Mouse (Mus musculus): ENCODE measurements around the gene 4930513O06Rik. TPM values are rescaled to one million over a fixed set of nuclear protein-coding genes. Genes with fewer than 3 reads are reported as not detected.
A peak's percentile ranks its signal among the peaks of the same experiment; 100 is the strongest.

Gene 4930513O06Rik
- total and polyA plus RNA-seq, 2 experiments from 2014 or later, result not detected

DNA sequence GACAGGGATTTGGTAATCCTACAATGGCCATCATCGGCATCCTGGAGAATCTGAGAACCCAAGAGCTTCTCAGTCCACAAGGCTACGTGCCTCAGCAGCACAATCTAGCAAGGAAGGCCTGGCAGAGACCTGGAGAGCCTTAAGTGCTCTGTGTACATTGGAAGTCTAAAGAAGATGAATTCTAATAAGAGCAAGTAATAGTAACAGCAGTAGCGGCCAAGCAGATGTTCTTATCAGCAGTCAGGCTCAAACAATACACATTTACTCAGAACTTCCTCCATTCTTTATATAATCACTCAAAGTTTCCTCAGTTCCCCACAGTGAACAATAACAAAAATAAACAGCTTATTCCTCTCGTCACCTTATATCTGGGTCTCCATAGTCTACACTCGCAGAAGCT, 22.0 kb upstream of the 4930513O06Rik start:
- ATAC-seq (ENCODE audit: low FRiP score), result no peak
- no peak overlapping the region for H3K4me3 ChIP-seq (ENCODE audit: low read depth, low read length)
- H3K27me3 ChIP-seq (ENCODE audit: insufficient read depth, low read length), result no peaks in the 10 kb centered on the region
- DNase-seq (ENCODE audit: low spot score), result no peak
- no peaks in the 10 kb centered on the region for H3K4me1 ChIP-seq (ENCODE audit: insufficient read depth, low read length)
- no peak for TF ChIP-seq CTCF (IDR thresholded peaks at IDR 0.05)
- H3K4me2 ChIP-seq (ENCODE audit: low read depth, low read length, poor library complexity, severe bottlenecking), result no peak overlapping the region
- WGBS, result 84% methylated on average over 5 of the region's 5 CpGs
- H3K36me3 ChIP-seq (ENCODE audit: insufficient read depth, low read length), result no peaks in the 10 kb centered on the region
- no peaks in the 10 kb centered on the region for H3K9me3 ChIP-seq (ENCODE audit: low read length)
- no peak overlapping the region for H3K9ac ChIP-seq (replicated peaks; ENCODE audit: low read length, poor library complexity, severe bottlenecking)
- H3K27ac ChIP-seq (ENCODE audit: low read depth, low read length), result no peak overlapping the region

DNA sequence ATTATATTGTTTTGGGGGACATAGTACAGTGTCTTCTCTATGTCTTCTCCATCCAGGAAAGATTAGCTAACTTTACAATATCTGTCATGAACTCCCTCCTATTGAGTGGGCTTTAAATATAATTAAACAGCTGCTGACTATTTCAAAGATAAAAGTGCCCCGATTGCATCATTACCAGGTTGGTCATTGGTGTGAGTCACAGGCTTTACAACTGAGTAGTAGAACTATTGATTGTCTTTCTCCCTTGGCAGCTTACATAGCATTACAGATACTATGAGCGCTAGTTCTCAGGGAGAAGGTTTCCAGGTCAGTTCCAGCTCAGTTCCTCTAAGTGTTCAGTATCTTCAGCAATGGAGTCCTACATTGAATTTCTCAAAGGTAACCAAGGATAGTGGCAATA, 7.5 kb upstream of the 4930513O06Rik start:
- Histone ChIP-seq H3K36me3 (ENCODE audit: insufficient read depth, low read length) (no peaks in the 10 kb centered on the region), H3K4me1 (ENCODE audit: insufficient read depth, low read length) (no peaks in the 10 kb centered on the region), H3K9ac (replicated peaks; ENCODE audit: low read length, poor library complexity, severe bottlenecking) (no peak overlapping the region), H3K27ac (ENCODE audit: low read depth, low read length) (no peak overlapping the region), H3K4me3 (ENCODE audit: low read depth, low read length) (no peak overlapping the region), H3K4me2 (ENCODE audit: low read depth, low read length, poor library complexity, severe bottlenecking) (no peak overlapping the region), H3K27me3 (ENCODE audit: insufficient read depth, low read length) (no peaks in the 10 kb centered on the region), H3K9me3 (ENCODE audit: low read length) (no peaks in the 10 kb centered on the region)
- DNase-seq (ENCODE audit: low spot score), result no peak
- ATAC-seq (ENCODE audit: low FRiP score), result no peak
- no peak for TF ChIP-seq CTCF (IDR thresholded peaks at IDR 0.05)
- 97% methylated on average over 2 of the region's 2 CpGs for WGBS

DNA sequence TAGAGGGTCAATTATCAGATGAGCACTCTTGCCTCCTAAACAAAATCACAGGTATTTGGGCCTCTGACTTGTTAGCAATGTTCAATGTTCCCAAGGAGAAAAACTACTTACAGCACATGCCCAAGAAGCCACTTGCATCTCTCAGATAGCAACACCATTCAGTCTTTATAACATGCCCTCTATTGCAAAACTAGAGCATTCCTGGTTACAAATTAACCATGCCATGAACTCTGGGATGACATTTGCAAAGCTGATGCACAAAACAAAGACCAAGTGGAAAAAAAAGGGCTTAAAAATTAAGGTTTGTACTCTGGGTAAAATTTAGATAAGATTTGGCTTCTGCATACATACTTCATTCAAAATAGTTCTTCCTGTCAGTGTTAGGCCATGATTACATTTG, 966 bp upstream of the 4930513O06Rik start, which contains the start of gene Serpina7:
TSS of gene Serpina7 (minus strand) at position 160 of the 400 bp plus-strand sequence.
- Histone ChIP-seq H3K36me3 (ENCODE audit: insufficient read depth, low read length) (no peaks in the 10 kb centered on the region), H3K27me3 (ENCODE audit: insufficient read depth, low read length) (no peaks in the 10 kb centered on the region), H3K9ac (replicated peaks; ENCODE audit: low read length, poor library complexity, severe bottlenecking) (no peak within 1 kb of the TSS), H3K4me1 (ENCODE audit: insufficient read depth, low read length) (no peaks in the 10 kb centered on the region), H3K4me2 (ENCODE audit: low read depth, low read length, poor library complexity, severe bottlenecking) (no peak within 1 kb of the TSS), H3K9me3 (ENCODE audit: low read length) (no peaks in the 10 kb centered on the region), H3K27ac (ENCODE audit: low read depth, low read length) (no peak within 1 kb of the TSS), H3K4me3 (ENCODE audit: low read depth, low read length) (no peak within 1 kb of the TSS)
- ATAC-seq (ENCODE audit: low FRiP score) (no peak), DNase-seq (ENCODE audit: low spot score) (no peak)
- no peak for TF ChIP-seq CTCF (IDR thresholded peaks at IDR 0.05)

DNA sequence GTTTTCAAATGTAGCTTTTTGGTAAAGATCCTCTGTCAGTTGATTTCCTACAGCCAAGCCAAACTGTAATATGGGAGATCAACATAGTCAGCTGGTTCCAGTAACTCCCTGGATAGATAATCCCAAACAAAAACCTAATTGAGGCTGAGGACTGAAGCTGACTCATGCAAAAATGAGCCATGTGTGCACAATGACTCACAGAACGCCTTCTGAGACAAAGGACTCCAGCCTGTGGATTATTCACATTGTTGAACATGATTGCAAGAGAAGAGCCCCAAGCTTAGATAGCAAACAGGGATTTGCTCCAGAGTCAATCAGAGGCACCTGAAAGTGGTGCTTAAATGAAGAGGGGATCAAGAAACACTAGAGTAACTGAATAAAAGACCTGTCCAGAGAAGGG, 11.2 kb downstream of the 4930513O06Rik start:
- DNase-seq (ENCODE audit: low spot score) (no peak), ATAC-seq (ENCODE audit: low FRiP score) (no peak)
- TF ChIP-seq CTCF (IDR thresholded peaks at IDR 0.05), result no peak
- Histone ChIP-seq H3K27ac (ENCODE audit: low read depth, low read length) (no peak overlapping the region), H3K27me3 (ENCODE audit: insufficient read depth, low read length) (no peaks in the 10 kb centered on the region), H3K9ac (replicated peaks; ENCODE audit: low read length, poor library complexity, severe bottlenecking) (no peak overlapping the region), H3K36me3 (ENCODE audit: insufficient read depth, low read length) (no peaks in the 10 kb centered on the region), H3K4me3 (ENCODE audit: low read depth, low read length) (no peak overlapping the region), H3K4me2 (ENCODE audit: low read depth, low read length, poor library complexity, severe bottlenecking) (no peak overlapping the region), H3K9me3 (ENCODE audit: low read length) (no peaks in the 10 kb centered on the region), H3K4me1 (ENCODE audit: insufficient read depth, low read length) (no peaks in the 10 kb centered on the region)
- 58% methylated on average over 1 of the region's 1 CpGs for WGBS

DNA sequence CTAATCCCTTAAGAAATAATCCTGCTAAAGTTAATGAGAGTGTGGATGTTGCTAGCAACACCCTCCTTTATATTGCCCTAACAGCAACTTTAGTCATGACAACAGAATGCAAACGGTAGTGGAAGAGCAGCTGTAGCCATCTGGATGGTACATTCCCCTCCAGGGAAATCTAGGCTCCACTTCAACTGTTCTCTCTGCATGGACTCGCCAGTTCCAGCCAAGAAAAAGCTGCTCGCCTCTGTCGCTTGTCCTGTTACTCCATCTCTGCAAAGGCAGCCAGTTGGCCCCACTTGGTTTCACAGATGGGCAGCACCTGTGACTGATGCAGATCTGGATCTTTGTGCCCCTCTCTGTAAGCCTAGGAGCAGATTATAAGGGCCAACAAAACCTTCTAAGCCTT, 48.0 kb downstream of the 4930513O06Rik start:
- H3K4me2 ChIP-seq (ENCODE audit: low read depth, low read length, poor library complexity, severe bottlenecking), result no peak overlapping the region
- no peak for ATAC-seq (ENCODE audit: low FRiP score)
- no peak overlapping the region for H3K4me3 ChIP-seq (ENCODE audit: low read depth, low read length)
- no peak overlapping the region for H3K27ac ChIP-seq (ENCODE audit: low read depth, low read length)
- WGBS, result 51% methylated on average over 4 of the region's 4 CpGs
- no peaks in the 10 kb centered on the region for H3K4me1 ChIP-seq (ENCODE audit: insufficient read depth, low read length)
- H3K9me3 ChIP-seq (ENCODE audit: low read length), result no peaks in the 10 kb centered on the region
- TF ChIP-seq CTCF (IDR thresholded peaks at IDR 0.05), result no peak
- DNase-seq (ENCODE audit: low spot score), result peak; percentile 44
- H3K36me3 ChIP-seq (ENCODE audit: insufficient read depth, low read length), result no peaks in the 10 kb centered on the region
- H3K27me3 ChIP-seq (ENCODE audit: insufficient read depth, low read length), result no peaks in the 10 kb centered on the region
- no peak overlapping the region for H3K9ac ChIP-seq (replicated peaks; ENCODE audit: low read length, poor library complexity, severe bottlenecking)

Other genes starting within 250 kb of the 4930513O06Rik start
- gene Nrk, start 171.8 kb upstream of the 4930513O06Rik start, total RNA-seq (2014; rRNA removed), result 0.49 and 0.90 TPM in 2 replicates
- gene Nrk, start 171.8 kb upstream of the 4930513O06Rik start, polyA plus RNA-seq (2015; fragmentation: Nextera tagmentation; extraction: Ambion mirVana), result 0.25 and 0.26 TPM in 2 replicates
- not detected in 2 replicates for gene Serpina7, start 1.0 kb upstream of the 4930513O06Rik start, total RNA-seq (2014; rRNA removed)
- gene Serpina7, start 1.0 kb upstream of the 4930513O06Rik start, polyA plus RNA-seq (2015; fragmentation: Nextera tagmentation; extraction: Ambion mirVana), result not detected in 2 replicates
- not detected in 2 replicates for gene 4933428M09Rik, start 93.0 kb downstream of the 4930513O06Rik start, total RNA-seq (2014; rRNA removed)
- not detected in 2 replicates for gene 4933428M09Rik, start 93.0 kb downstream of the 4930513O06Rik start, polyA plus RNA-seq (2015; fragmentation: Nextera tagmentation; extraction: Ambion mirVana)
- 5.2 and 7.1 TPM in 2 replicates for gene Mum1l1, start 123.8 kb downstream of the 4930513O06Rik start, total RNA-seq (2014; rRNA removed)
- 8.4 and 8.6 TPM in 2 replicates for gene Mum1l1, start 123.8 kb downstream of the 4930513O06Rik start, polyA plus RNA-seq (2015; fragmentation: Nextera tagmentation; extraction: Ambion mirVana)
- gene Trap1a, start 247.4 kb downstream of the 4930513O06Rik start, total RNA-seq (2014; rRNA removed), result not detected in 2 replicates
- gene Trap1a, start 247.4 kb downstream of the 4930513O06Rik start, polyA plus RNA-seq (2015; fragmentation: Nextera tagmentation; extraction: Ambion mirVana), result not detected in 2 replicates